Comparison of ENCODE assay signal across 18 mouse cellular contexts in the genomic region with DNA sequence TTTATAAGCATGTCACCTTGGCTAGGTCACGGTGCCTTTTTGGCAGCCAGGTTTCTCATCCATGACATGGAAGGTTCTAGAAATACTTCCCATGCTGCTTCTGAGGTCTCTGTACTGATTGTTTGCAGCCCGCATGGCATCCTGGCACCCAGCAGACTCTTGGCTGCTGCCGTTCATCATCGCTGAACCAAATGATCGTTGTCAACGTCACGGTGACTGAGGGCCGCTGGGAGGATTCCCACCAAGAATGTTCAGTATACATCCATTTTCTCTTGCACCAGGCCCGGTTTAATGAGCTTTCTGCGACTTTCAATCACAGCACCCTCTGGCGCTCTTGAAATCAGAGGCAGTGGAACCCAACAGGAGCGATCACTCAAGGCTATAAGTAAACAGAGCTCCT.
"Had no signal": no experiment of that assay in that cellular context is flagged by ENCODE, and none has a peak within 500 bp of the region (broad histone marks: within the 10 kb centered on the region; RNA-seq: fewer than 3 reads in every experiment).

No protein-coding gene starts in this region.

- H3K9ac ChIP-seq: kidney, embryonic 15.5 days; liver, embryonic 13.5 days; midbrain, embryonic 15.5 days; neural tube, embryonic 13.5 days; stomach, embryonic 15.5 days had no signal

- H3K27me3 ChIP-seq: kidney, embryonic 15.5 days; liver, embryonic 13.5 days; midbrain, embryonic 15.5 days; neural tube, embryonic 13.5 days; stomach, embryonic 15.5 days had no signal

- ATAC-seq: midbrain, embryonic 15.5 days had no signal

- H3K4me3 ChIP-seq: kidney, embryonic 15.5 days; layer of hippocampus, adult 2 months; liver, embryonic 13.5 days; midbrain, embryonic 15.5 days; myocyte; neural tube, embryonic 13.5 days; stomach, embryonic 15.5 days had no signal

- H3K4me1 ChIP-seq: kidney, embryonic 15.5 days; liver, embryonic 13.5 days; midbrain, embryonic 15.5 days; neural tube, embryonic 13.5 days; stomach, embryonic 15.5 days had no signal

- H3K4me2 ChIP-seq: kidney, embryonic 15.5 days; liver, embryonic 13.5 days; midbrain, embryonic 11.5 days; midbrain, embryonic 15.5 days; neural tube, embryonic 13.5 days; stomach, embryonic 15.5 days had no signal

- H3K27ac ChIP-seq: kidney, embryonic 15.5 days; layer of hippocampus, adult 2 months; liver, embryonic 13.5 days; midbrain, embryonic 15.5 days; neural tube, embryonic 13.5 days; stomach, embryonic 15.5 days had no signal

- H3K9me3 ChIP-seq: kidney, embryonic 15.5 days; midbrain, embryonic 15.5 days; neural tube, embryonic 13.5 days; stomach, embryonic 15.5 days had no signal

- H3K36me3 ChIP-seq: kidney, embryonic 15.5 days; liver, embryonic 13.5 days; midbrain, embryonic 15.5 days; neural tube, embryonic 13.5 days; stomach, embryonic 15.5 days had no signal

- DNase-seq: kidney, adult 11 months; kidney, adult 8-10 months; kidney, postnatal 14 days; layer of hippocampus, adult 9-11 months; liver, embryonic 13.5 days; lung, adult 2 months; lung, postnatal 14 days; retina, postnatal 1 day; right cerebral cortex, postnatal 25 days; spleen, adult 18-20 months; thymus, postnatal 25 days had no signal
